Mouse (Mus musculus) gastrocnemius, postnatal 4 days (tissue): ENCODE data around the gene Prr5. TPM values are rescaled to one million over a fixed set of nuclear protein-coding genes. Genes with fewer than 3 reads are reported as not detected.

Experiments
- DNase-seq, 2 experiments: peaks; one replicate each; pipeline ENCODE4 v3.0.0; 2021 to 2022; ENCODE audit warnings: low spot score in 2 of 2, mixed read lengths in 2 of 2
- total RNA-seq, 2 experiments: library from RNA; stranded (reverse); gene quantifications; 2 replicates each; pipeline ENCODE4 v1.2.3; 2021

Gene Prr5
- total RNA-seq, 2 experiments from 2014 or later: 22.8 to 24.6 TPM

GRCm38 (mm10) chr15:84745831-84746230 is 76.4 kb downstream of the Prr5 start:
- DNase-seq: no peak

Other genes with a start within 250 kb of the Prr5 start
- 10 to 100 TPM; 26.2 to 44.1 TPM for gene Shisal1, start 222.5 kb upstream of the Prr5 start, total RNA-seq
- 1 to 10 TPM; 8.1 to 9.7 TPM for gene Rtl6, start 111.8 kb upstream of the Prr5 start, total RNA-seq
- under 1 TPM; 0.39 to 0.47 TPM for gene Arhgap8, start 50.4 kb downstream of the Prr5 start, total RNA-seq
- 1 to 10 TPM in 1 of 2 experiments, under 1 TPM in 1; 0.57 to 2.1 TPM for gene Phf21b, start 186.4 kb downstream of the Prr5 start, total RNA-seq